ENCODE assay signal across 8 mouse cellular contexts in the genomic region with DNA sequence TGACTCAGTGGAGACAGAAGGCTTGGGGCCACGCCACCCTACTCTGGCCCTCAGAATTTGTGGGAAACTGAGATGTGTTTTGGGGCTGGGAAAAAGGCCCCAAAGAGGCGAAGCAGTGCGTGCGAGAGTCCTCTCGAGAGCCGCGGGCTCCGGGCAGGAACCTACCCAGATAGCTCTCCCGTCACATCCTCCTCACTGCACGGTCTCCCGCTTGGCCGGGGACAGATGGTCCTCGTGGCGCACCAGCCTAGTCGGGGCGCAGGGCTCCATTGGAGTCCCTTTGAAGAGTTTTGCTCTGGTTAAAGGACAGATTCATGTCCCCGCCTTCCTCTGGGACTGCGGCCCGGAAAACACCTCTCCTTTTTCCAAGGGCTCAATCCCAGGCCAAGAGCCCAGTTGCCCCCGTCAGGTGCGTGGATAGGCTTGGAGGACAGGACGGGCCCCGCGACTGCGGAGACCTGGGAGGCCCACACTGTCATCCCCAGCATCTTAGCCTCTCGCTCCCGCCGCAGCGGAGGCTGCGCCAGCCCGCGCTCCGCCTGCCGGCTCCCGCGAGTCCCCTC. TPM values are rescaled to one million over a fixed set of nuclear protein-coding genes. Genes with fewer than 3 reads are reported as not detected.
DNase-seq lines count a peak whose midpoint lies in the region; ATAC-seq and TF ChIP-seq lines count a peak whose summit lies in the region.

No protein-coding gene starts in this region.

- 6% methylated on average over 35 of the region's 36 CpGs for WGBS in liver, embryonic 11.5 days
- WGBS in liver, postnatal 0 days (ENCODE audit: insufficient replicate concordance) = 6% methylated on average over 35 of the region's 36 CpGs
- WGBS in hindbrain, embryonic 16.5 days = 1% methylated on average over 36 of the region's 36 CpGs
- WGBS in midbrain, embryonic 15.5 days = 1% methylated on average over 36 of the region's 36 CpGs

- H3K9ac ChIP-seq in liver, embryonic 11.5 days (ENCODE audit: low read depth, low read length) = no peak overlapping the region
- H3K9ac ChIP-seq in liver, postnatal 0 days (replicated peaks) = no peak overlapping the region
- H3K9ac ChIP-seq in hindbrain, embryonic 16.5 days (ENCODE audit: low read depth, low read length) = peak overlapping the region; percentile 75
- H3K9ac ChIP-seq in midbrain, embryonic 15.5 days = peak overlapping the region; percentile 79

- no peak for TF ChIP-seq EP300 in liver, postnatal 0 days (IDR thresholded peaks at IDR 0.05; ENCODE audit: low read depth)

- ATAC-seq in liver, embryonic 11.5 days (replicated peaks; ENCODE audit: low FRiP score) = no peak
- ATAC-seq in liver, postnatal 0 days = no peak
- peak; percentile 71 for ATAC-seq in hindbrain, embryonic 16.5 days
- peak; percentile 85 for ATAC-seq in midbrain, embryonic 15.5 days (replicated peaks)

- DNase-seq in liver, embryonic 11.5 days (ENCODE audit: low spot score) = peak; percentile 32
- no peak for DNase-seq in liver, postnatal 0 days
- peak; percentile 39 for DNase-seq in embryo, embryonic 11 days
- DNase-seq in Muller cell, postnatal 12 days (ENCODE audit: inconsistent ontology term) = no peak
- DNase-seq in ovary, postnatal 10 days (ENCODE audit: low spot score) = no peak
- no peak for DNase-seq in T-cell, adult 2 months (ENCODE audit: low spot score)

- no peak for TF ChIP-seq CTCF in liver, postnatal 0 days (IDR thresholded peaks at IDR 0.05; ENCODE audit: low read depth)

- H3K4me2 ChIP-seq in liver, embryonic 11.5 days = peak overlapping the region; percentile 26; the same call in 1 of the 2 replicates
- H3K4me2 ChIP-seq in liver, postnatal 0 days (ENCODE audit: low read depth, low read length) = no peak overlapping the region
- peak overlapping the region; percentile 66 for H3K4me2 ChIP-seq in hindbrain, embryonic 16.5 days (ENCODE audit: low read length)
- peak overlapping the region; percentile 79 for H3K4me2 ChIP-seq in midbrain, embryonic 15.5 days

- H3K36me3 ChIP-seq in liver, embryonic 11.5 days (ENCODE audit: control insufficient read depth, insufficient read depth, low read length) = no peaks in the 10 kb centered on the region
- H3K36me3 ChIP-seq in liver, postnatal 0 days (replicated peaks; ENCODE audit: insufficient read depth, low read length) = no peaks in the 10 kb centered on the region
- H3K36me3 ChIP-seq in hindbrain, embryonic 16.5 days (ENCODE audit: control insufficient read depth, insufficient read depth, low read length) = no peaks in the 10 kb centered on the region
- H3K36me3 ChIP-seq in midbrain, embryonic 15.5 days (replicated peaks) = no peaks in the 10 kb centered on the region

- H3K27me3 ChIP-seq in liver, embryonic 11.5 days (replicated peaks; ENCODE audit: control insufficient read depth, insufficient read depth, low read length) = peaks cover 26% of the 10 kb centered on the region
- peaks cover 24% of the 10 kb centered on the region for H3K27me3 ChIP-seq in liver, postnatal 0 days (ENCODE audit: insufficient read depth, low read length)
- H3K27me3 ChIP-seq in hindbrain, embryonic 16.5 days (replicated peaks; ENCODE audit: control insufficient read depth, insufficient read depth, low read length) = no peaks in the 10 kb centered on the region
- H3K27me3 ChIP-seq in midbrain, embryonic 15.5 days (replicated peaks) = no peaks in the 10 kb centered on the region

- H3K9me3 ChIP-seq in liver, embryonic 11.5 days (ENCODE audit: control insufficient read depth, low read length) = no peaks in the 10 kb centered on the region
- no peaks in the 10 kb centered on the region for H3K9me3 ChIP-seq in liver, postnatal 0 days (ENCODE audit: low read length)
- H3K9me3 ChIP-seq in hindbrain, embryonic 16.5 days (ENCODE audit: control insufficient read depth, low read length) = no peaks in the 10 kb centered on the region
- no peaks in the 10 kb centered on the region for H3K9me3 ChIP-seq in midbrain, embryonic 15.5 days

- H3K4me3 ChIP-seq in liver, embryonic 11.5 days (ENCODE audit: low read depth, low read length) = no peak overlapping the region
- H3K4me3 ChIP-seq in liver, postnatal 0 days (ENCODE audit: low read depth, low read length) = no peak overlapping the region
- peak overlapping the region; percentile 66 for H3K4me3 ChIP-seq in hindbrain, embryonic 16.5 days (ENCODE audit: low read length)
- peak overlapping the region; percentile 61 for H3K4me3 ChIP-seq in midbrain, embryonic 15.5 days

- no peak overlapping the region for H3K27ac ChIP-seq in liver, embryonic 11.5 days (ENCODE audit: low read depth, low read length)
- H3K27ac ChIP-seq in liver, postnatal 0 days (ENCODE audit: low read depth) = no peak overlapping the region
- H3K27ac ChIP-seq in hindbrain, embryonic 16.5 days (ENCODE audit: low read depth, low read length) = peak overlapping the region; percentile 86
- peak overlapping the region; percentile 71 for H3K27ac ChIP-seq in midbrain, embryonic 15.5 days

- no peaks in the 10 kb centered on the region for H3K4me1 ChIP-seq in liver, embryonic 11.5 days (replicated peaks; ENCODE audit: control insufficient read depth, insufficient read depth, low read length)
- no peaks in the 10 kb centered on the region for H3K4me1 ChIP-seq in liver, postnatal 0 days (ENCODE audit: insufficient read depth)
- peaks cover 4% of the 10 kb centered on the region; the same call in 1 of the 2 replicates for H3K4me1 ChIP-seq in hindbrain, embryonic 16.5 days (ENCODE audit: control insufficient read depth, insufficient read depth, low read depth, low read length)
- H3K4me1 ChIP-seq in midbrain, embryonic 15.5 days = peaks cover 14% of the 10 kb centered on the region; the same call in 1 of the 2 replicates

RNA-seq across cellular contexts. Expression of gene Slc7a14, which starts 0.7 kb away (rescaled TPM):
- 0.08 and 0.13 TPM in 2 replicates for polyA plus RNA-seq in liver, embryonic 11.5 days (2014; fragmentation: Nextera tagmentation; extraction: Ambion mirVana)
- polyA plus RNA-seq in liver, postnatal 0 days (2015; fragmentation: Nextera tagmentation; extraction: Ambion mirVana) = 0.05 TPM in 2 replicates
- 6.8 and 8.2 TPM in 2 replicates for polyA plus RNA-seq in hindbrain, embryonic 16.5 days (2015; fragmentation: Nextera tagmentation; extraction: Ambion mirVana)
- 6.6 and 7.7 TPM in 2 replicates for polyA plus RNA-seq in midbrain, embryonic 15.5 days (2015; fragmentation: Nextera tagmentation; extraction: Ambion mirVana)

Comparison
In these comparisons a context has a peak if more than half of its experiments do, and no peak if none do; other contexts are left out.
1. DNase-seq: peak in liver, embryonic 11.5 days (single experiment) and embryo, embryonic 11 days (single experiment); none in liver, postnatal 0 days (single experiment), Muller cell, postnatal 12 days (single experiment), ovary, postnatal 10 days (single experiment) and T-cell, adult 2 months (single experiment).
2. ATAC-seq: peak in hindbrain, embryonic 16.5 days (single experiment) and midbrain, embryonic 15.5 days (single experiment); none in liver, embryonic 11.5 days (single experiment) and liver, postnatal 0 days (single experiment).
3. H3K27ac ChIP-seq: peak in hindbrain, embryonic 16.5 days (single experiment) and midbrain, embryonic 15.5 days (single experiment); none in liver, embryonic 11.5 days (single experiment) and liver, postnatal 0 days (single experiment).
4. H3K4me3 ChIP-seq: peak in hindbrain, embryonic 16.5 days (single experiment) and midbrain, embryonic 15.5 days (single experiment); none in liver, embryonic 11.5 days (single experiment) and liver, postnatal 0 days (single experiment).
5. H3K9ac ChIP-seq: peak in hindbrain, embryonic 16.5 days (single experiment) and midbrain, embryonic 15.5 days (single experiment); none in liver, embryonic 11.5 days (single experiment) and liver, postnatal 0 days (single experiment).